Mouse (Mus musculus) erythroblast, embryonic 14.5 days (primary cell): Measurements from ENCODE around the gene Dennd4c.

ENCODE experiments used
- GATA1 ChIP-seq: IDR thresholded peaks from 2 replicates; pipeline ENCODE4 v1.6.1; 2012; ENCODE audit warnings: low read length, inconsistent platforms, mixed read lengths
- TAL1 ChIP-seq: IDR thresholded peaks from 3 replicates; pipeline ENCODE4 v1.6.1; 2012; ENCODE audit warnings: low read length, inconsistent platforms, mixed read lengths

DNA sequence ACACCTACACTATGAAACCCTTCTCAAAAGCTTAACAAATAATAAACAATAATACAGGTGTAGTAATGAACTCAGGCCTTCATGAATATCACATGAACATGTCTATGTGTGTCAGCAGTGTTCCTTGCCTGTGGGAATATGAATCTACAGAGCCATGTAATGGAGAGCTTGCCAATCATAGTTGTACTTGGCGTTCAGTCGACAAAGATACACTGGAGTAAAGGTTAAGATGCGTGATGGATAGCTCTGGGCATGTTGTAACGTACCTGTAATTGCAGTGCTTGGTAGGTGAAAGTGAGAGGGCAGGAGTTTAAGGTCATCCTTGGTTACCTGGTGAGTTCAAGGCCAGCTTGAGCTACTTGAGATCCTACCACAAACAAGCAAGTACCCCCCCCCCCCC lies 132.8 kb downstream of the Dennd4c start:
- TF ChIP-seq GATA1 (no peak), TAL1 (no peak)
